Mouse (Mus musculus): ENCODE data around the gene Pfdn5. TPM values are rescaled to one million over a fixed set of nuclear protein-coding genes. Genes with fewer than 3 reads are reported as not detected.
"Not testable (repeated sequence)": the region's sequence is repeated elsewhere in the genome, so short reads cannot be mapped to it uniquely, and the experiment has no call there.

The Pfdn5 gene
- polyA plus RNA-seq, 1 experiment from 2014 or later: 368 TPM

DNA sequence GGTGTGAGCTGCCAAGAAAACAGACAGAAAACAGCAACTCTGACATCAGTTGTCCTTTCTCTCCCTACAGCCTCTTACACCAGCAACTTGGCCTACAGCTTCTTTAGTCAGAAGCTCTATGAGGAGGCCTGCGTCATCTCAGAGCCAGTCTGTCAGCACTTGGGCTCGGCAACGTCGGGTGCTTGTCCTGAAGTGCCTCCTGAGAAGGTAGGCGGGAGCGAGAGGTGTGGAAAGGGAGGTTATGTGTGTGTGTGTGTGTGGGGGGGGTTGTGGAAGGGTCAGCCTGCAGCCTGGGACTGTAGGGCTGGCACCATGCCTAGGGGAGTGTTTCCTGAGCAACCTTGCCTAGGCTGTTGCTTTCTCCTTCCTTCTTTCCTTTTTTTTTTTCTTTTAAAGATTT lies 23.4 kb upstream of the Pfdn5 start:
- no peak overlapping the region for H3K4me2 ChIP-seq
- peaks cover 83% of the 10 kb centered on the region for H3K36me3 ChIP-seq
- peak; percentile 52; the same call in 1 of the 2 replicates for ATAC-seq (ENCODE audit: borderline replicate concordance, extremely low read depth, low FRiP score, low TSS enrichment)
- H3K9me3 ChIP-seq: no peaks in the 10 kb centered on the region
- no peak overlapping the region for H3K27ac ChIP-seq
- H3K4me1 ChIP-seq: 0 out of 2 replicates have a peak, but pooled peaks cover 2% of the 10 kb centered on the region
- H3K4me3 ChIP-seq: no peak overlapping the region
- no peak overlapping the region for H3K9ac ChIP-seq
- WGBS: 51% methylated on average over 6 of the region's 6 CpGs
- H3K27me3 ChIP-seq: no peaks in the 10 kb centered on the region

DNA sequence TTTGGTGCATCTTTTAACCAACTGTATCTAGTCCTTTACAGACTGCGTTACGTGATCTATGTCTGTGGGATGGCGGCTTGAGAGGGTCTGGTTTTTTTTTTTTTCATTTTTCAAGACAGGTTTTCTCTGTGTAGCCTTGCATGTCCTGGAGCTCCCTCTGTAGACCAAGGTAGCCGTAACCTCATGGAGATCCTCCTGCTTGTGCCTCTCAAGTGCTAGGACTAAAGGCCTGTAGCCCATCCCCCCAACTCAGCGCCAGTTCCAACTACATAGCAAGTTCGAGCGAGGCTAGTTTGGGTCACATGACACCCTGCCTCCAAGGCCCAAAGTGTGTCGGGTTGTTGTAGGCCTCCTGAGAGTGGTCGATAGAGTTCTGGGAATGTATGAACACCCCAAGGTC lies 17.2 kb upstream of the Pfdn5 start:
- no peaks in the 10 kb centered on the region for H3K9me3 ChIP-seq
- no peak overlapping the region for H3K4me2 ChIP-seq
- H3K9ac ChIP-seq: no peak overlapping the region
- H3K4me3 ChIP-seq: no peak overlapping the region
- peaks cover 87% of the 10 kb centered on the region for H3K36me3 ChIP-seq
- H3K27me3 ChIP-seq: no peaks in the 10 kb centered on the region
- ATAC-seq (ENCODE audit: borderline replicate concordance, extremely low read depth, low FRiP score, low TSS enrichment): no peak
- H3K4me1 ChIP-seq: peaks cover 7% of the 10 kb centered on the region
- 77% methylated on average over 9 of the region's 9 CpGs for WGBS
- 0 out of 2 replicates have a peak overlapping the region, but pooled peaks have one; percentile 12 for H3K27ac ChIP-seq

DNA sequence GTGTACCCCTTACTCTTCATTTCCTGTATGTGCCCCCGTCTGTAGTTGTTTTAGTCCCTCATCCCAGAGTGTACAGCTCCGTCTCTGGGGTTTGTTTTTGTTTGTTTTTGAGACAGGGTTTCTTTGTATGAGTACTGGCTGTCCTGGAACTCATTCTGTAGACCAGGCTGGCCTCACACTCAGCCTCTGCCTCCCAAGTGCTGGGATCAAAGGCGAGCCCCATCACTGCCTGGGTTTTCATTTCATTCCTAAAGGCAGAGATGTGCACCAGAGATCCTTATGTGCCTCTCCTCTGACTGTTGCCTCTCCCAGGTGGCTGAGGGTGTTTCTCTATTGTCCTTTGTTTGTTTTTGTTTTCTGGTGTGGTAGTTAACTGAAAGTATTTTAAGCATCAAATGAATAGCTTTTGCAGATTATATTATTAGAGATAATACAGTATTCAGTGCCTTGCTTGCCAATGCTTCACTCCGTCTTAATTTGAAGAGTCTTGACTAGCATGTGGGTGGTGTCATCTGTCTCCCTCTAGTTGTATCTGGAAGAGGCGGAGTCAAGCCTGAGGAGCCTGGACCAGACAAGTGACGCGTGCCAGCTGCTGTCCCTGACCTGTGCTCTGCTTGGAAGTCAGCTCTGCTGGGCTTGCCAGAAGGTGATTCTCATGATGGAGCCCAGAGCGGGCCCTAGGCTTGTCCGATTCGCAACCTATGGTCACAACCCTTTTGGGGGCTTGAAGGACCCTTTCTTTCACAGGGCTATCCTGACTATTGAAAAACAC lies 15.7 kb upstream of the Pfdn5 start:
- Histone ChIP-seq H3K27ac (peak overlapping the region; percentile 69), H3K9ac (no peak overlapping the region), H3K9me3 (no peaks in the 10 kb centered on the region), H3K36me3 (peaks cover 87% of the 10 kb centered on the region), H3K4me1 (peaks cover 7% of the 10 kb centered on the region), H3K4me2 (no peak overlapping the region), H3K4me3 (no peak overlapping the region), H3K27me3 (no peaks in the 10 kb centered on the region)
- ATAC-seq (ENCODE audit: borderline replicate concordance, extremely low read depth, low FRiP score, low TSS enrichment): peak; percentile 93
- WGBS: 43% methylated on average over 10 of the region's 10 CpGs

DNA sequence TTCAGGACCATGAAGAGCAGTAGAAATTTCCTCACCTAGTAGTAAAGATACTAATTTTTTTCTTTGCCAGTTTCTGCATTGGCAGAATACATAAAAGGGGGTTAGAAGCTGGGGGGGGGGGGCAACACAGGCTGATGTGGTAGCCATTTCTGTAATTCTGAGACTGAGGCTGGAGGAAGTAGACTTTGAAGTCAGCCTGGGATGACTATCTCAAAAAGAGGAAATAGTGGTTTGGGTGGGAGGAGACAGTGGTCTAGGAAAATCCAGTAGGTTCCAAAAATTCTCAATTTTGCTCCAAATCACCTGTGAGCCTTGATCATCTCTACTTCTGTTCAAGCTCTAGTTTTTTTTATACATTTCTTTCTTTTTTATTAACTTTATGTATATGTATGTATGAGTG lies 14.4 kb upstream of the Pfdn5 start:
- no peak overlapping the region for H3K9ac ChIP-seq
- no peaks in the 10 kb centered on the region for H3K27me3 ChIP-seq
- H3K4me3 ChIP-seq: no peak overlapping the region
- H3K27ac ChIP-seq: 0 out of 2 replicates have a peak overlapping the region, but pooled peaks have one; percentile 17
- no peak for ATAC-seq (ENCODE audit: borderline replicate concordance, extremely low read depth, low FRiP score, low TSS enrichment)
- H3K4me2 ChIP-seq: no peak overlapping the region
- no peaks in the 10 kb centered on the region for H3K9me3 ChIP-seq
- peaks cover 7% of the 10 kb centered on the region for H3K4me1 ChIP-seq
- H3K36me3 ChIP-seq: peaks cover 87% of the 10 kb centered on the region

DNA sequence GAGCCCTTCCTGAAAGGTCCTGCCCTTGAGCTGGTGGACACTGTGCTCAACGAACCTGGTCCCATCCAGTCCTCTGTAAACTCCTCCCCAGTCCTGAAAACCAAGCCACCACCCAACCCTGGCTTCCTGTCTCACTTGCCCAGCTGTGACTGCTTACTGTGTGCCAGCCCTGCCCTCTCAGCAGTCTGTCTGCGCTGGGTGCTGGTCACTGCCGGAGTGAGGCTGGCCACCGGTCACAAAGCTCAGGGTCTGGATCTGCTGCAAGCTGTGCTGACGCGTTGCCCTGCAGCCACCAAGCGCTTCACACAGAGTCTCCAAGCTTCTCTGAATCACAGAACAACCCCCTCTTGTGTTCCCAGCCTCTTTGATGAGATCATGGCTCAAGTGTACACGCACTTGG lies 10.6 kb upstream of the Pfdn5 start:
- peaks cover 89% of the 10 kb centered on the region for H3K36me3 ChIP-seq
- no peak overlapping the region for H3K27ac ChIP-seq
- no peak overlapping the region for H3K9ac ChIP-seq
- no peak overlapping the region for H3K4me2 ChIP-seq
- no peaks in the 10 kb centered on the region for H3K27me3 ChIP-seq
- no peaks in the 10 kb centered on the region for H3K4me1 ChIP-seq
- ATAC-seq (ENCODE audit: borderline replicate concordance, extremely low read depth, low FRiP score, low TSS enrichment): no peak
- no peaks in the 10 kb centered on the region for H3K9me3 ChIP-seq
- WGBS: 84% methylated on average over 8 of the region's 8 CpGs
- H3K4me3 ChIP-seq: no peak overlapping the region

DNA sequence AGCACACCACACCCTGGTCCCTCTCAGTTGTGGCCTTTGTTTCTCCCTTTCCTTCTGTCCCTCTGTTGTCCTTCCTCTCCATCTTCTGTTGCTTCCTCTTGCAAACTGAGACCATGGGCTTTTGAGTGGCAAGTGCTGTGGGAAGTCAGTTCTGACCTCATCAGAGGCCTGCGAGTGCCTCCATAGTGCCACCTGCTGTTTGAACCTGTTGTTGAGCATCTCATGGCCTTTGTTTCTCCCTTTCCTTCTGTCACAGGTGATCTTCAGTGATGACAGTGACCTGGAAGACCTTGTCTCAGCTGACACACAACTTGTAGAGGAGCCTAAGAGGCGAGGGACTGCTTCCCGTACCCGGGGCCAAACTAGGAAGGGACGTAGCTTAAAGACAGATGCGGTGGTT lies 9.7 kb upstream of the Pfdn5 start:
- H3K27me3 ChIP-seq: no peaks in the 10 kb centered on the region
- no peak overlapping the region for H3K9ac ChIP-seq
- no peak overlapping the region for H3K4me3 ChIP-seq
- no peak overlapping the region for H3K27ac ChIP-seq
- H3K36me3 ChIP-seq: peaks cover 91% of the 10 kb centered on the region
- no peak for ATAC-seq (ENCODE audit: borderline replicate concordance, extremely low read depth, low FRiP score, low TSS enrichment)
- no peak overlapping the region for H3K4me2 ChIP-seq
- WGBS: 84% methylated on average over 6 of the region's 6 CpGs
- H3K9me3 ChIP-seq: no peaks in the 10 kb centered on the region
- H3K4me1 ChIP-seq: no peaks in the 10 kb centered on the region

DNA sequence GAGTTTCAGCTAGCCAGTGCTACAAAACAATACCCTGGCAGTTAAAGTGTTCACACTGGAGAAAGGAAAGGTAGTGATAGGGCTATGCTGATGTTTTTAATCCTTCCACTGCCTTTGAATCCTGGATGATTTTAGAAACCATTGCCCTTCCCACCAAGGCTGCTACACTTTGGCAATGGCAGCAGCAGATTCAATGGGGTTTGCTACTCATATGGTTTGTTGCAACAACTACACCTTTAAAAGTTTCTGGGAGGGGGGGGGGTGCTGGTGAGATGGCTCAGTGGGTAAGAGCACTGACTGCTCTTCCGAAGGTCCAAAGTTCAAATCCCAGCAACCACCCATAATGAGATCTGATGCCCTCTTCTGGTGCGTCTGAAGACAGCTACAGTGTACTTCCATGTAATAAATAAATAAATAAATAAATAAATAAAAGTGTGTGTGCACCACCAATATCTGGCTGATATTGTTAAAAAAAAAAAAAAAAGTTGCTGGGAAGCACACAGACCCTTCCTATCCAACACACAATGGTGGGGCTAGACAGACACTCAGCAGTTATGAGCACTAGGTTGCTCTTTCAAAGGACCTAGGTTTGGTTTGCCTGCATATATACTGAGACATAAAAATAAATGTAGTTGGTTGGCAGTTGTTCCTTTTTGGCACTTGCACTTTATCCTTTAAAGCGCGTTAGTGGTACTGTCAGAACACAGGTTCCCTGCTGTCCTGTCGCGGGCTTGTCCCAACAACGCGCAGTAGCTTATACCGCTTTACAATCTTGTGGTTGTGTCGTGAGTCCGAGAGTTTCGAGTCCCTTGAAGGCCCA lies 1.1 kb upstream of the Pfdn5 start:
- peaks cover 10% of the 10 kb centered on the region for H3K4me1 ChIP-seq
- WGBS: 70% methylated on average over 12 of the region's 12 CpGs
- no peak overlapping the region for H3K9ac ChIP-seq
- no peak for ATAC-seq (ENCODE audit: borderline replicate concordance, extremely low read depth, low FRiP score, low TSS enrichment)
- no peaks in the 10 kb centered on the region for H3K27me3 ChIP-seq
- no peak overlapping the region for H3K27ac ChIP-seq
- H3K4me3 ChIP-seq: peak overlapping the region; percentile 90; the same call in 1 of the 2 replicates
- no peaks in the 10 kb centered on the region for H3K9me3 ChIP-seq
- peaks cover 57% of the 10 kb centered on the region for H3K36me3 ChIP-seq
- peak overlapping the region; percentile 75 for H3K4me2 ChIP-seq

DNA sequence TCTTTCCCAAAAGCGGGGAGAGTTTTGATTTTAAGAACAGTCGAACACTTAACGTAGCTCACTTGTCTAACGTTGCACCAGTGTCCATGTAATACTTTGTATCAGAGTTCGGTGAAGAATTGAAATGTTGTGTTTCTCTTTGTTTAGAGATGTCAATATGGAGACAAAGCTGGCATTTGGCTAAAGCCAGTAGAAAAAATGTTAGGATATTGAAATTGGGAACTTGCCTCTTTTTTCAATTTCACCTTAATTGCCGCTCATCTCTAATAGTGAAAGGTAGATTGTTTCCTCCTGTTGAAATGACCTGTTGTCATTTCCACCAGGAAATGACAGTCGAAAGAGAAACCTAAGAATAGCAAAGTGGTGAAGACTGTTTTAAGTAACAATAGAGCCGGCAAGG lies 976 bp downstream of the Pfdn5 start:
- ATAC-seq (ENCODE audit: borderline replicate concordance, extremely low read depth, low FRiP score, low TSS enrichment): no peak
- peaks cover 20% of the 10 kb centered on the region for H3K4me1 ChIP-seq
- peak overlapping the region; percentile 90 for H3K4me3 ChIP-seq
- H3K27ac ChIP-seq: no peak overlapping the region
- no peaks in the 10 kb centered on the region for H3K27me3 ChIP-seq
- H3K9ac ChIP-seq: peak overlapping the region; percentile 85
- WGBS: 51% methylated on average over 8 of the region's 8 CpGs
- no peaks in the 10 kb centered on the region for H3K9me3 ChIP-seq
- peak overlapping the region; percentile 75 for H3K4me2 ChIP-seq
- peaks cover 45% of the 10 kb centered on the region for H3K36me3 ChIP-seq

DNA sequence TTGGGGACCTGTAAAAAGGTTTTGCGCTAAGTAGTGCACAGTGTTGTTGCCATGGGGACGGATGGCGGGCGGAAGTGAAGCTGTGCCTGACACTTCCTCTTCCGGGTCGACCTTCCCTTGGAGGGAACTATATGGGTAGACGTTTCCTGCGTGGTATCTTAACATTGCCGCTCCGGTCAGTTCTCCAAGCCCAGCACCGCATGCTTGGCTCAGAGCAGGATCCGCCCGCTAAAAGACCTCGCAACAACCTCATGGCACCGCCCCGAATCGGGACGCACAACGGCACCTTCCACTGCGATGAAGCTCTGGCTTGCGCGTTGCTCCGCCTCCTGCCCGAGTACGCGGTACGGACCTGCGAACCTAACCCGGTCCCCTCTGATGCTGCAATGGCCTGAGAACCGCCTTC lies 5.7 kb downstream of the Pfdn5 start, which contains the start of gene Myg1:
Gene Myg1, plus strand, starts transcription at position 100 of the 406 bp plus-strand sequence.
- WGBS: under 1% methylated on average over 30 of the region's 30 CpGs
- peaks cover 55% of the 10 kb centered on the region for H3K36me3 ChIP-seq

DNA sequence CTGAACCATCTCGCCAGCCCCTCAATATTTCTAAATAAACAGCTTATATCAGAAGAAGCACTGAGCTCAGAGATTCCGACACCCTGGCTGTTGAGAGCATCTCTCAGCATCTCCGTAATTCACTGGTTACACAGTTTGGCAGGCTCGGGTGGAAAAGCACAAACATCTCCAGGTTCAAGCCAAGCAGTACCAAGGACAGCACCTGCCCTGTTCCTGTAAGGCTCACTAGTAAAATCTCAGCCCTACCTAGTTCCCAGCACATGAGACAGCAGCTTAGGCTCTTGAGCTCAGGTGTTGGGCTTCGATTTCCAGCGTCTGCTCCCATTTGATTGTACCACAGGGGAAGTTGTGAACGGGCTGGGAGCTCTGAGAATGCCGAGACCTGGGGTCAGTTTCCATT lies 9.3 kb downstream of the Pfdn5 start:
- Histone ChIP-seq H3K27me3 (no peaks in the 10 kb centered on the region), H3K9me3 (no peaks in the 10 kb centered on the region), H3K9ac (no peak overlapping the region), H3K4me1 (peaks cover 21% of the 10 kb centered on the region), H3K36me3 (peaks cover 71% of the 10 kb centered on the region), H3K4me2 (no peak overlapping the region), H3K27ac (no peak overlapping the region), H3K4me3 (no peak overlapping the region)
- no peak for ATAC-seq (ENCODE audit: borderline replicate concordance, extremely low read depth, low FRiP score, low TSS enrichment)
- 81% methylated on average over 8 of the region's 8 CpGs for WGBS

More for the DNA sequence above, 5.7 kb downstream of the Pfdn5 start, which contains the start of gene Myg1:
- Histone ChIP-seq H3K9me3 (no peaks in the 10 kb centered on the region), H3K4me1 (peaks cover 29% of the 10 kb centered on the region), H3K27me3 (no peaks in the 10 kb centered on the region), H3K4me3 (peak within 1 kb of the TSS; percentile 63), H3K9ac (peak within 1 kb of the TSS; percentile 65), H3K27ac (peak within 1 kb of the TSS; percentile 72), H3K4me2 (peak within 1 kb of the TSS; percentile 69)
- ATAC-seq (ENCODE audit: borderline replicate concordance, extremely low read depth, low FRiP score, low TSS enrichment): peak; percentile 92; the same call in 1 of the 2 replicates

DNA sequence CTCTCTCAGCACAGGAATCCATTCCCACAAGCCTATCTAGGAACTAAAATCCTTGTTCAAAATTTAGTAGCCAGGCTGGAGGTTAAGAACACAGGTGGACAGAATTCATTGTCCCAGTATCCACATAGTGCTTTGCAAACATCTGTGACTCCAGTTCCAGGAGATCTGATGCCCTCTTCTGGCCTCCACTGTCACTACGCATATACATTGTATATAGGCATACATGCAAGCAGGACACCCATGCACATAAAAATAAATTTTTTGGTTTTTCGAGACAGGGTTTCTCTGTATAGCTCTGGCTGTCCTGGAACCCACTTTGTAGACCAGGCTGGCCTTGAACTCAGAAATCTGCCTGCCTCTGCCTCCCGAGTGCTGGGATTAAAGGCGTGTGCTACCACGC lies 10.0 kb downstream of the Pfdn5 start:
- not testable (repeated sequence) for H3K4me3 ChIP-seq; H3K4me2 ChIP-seq; ATAC-seq (ENCODE audit: borderline replicate concordance, extremely low read depth, low FRiP score, low TSS enrichment); H3K27ac ChIP-seq; H3K9ac ChIP-seq; H3K9me3 ChIP-seq; H3K27me3 ChIP-seq
- Histone ChIP-seq H3K36me3 (peaks cover 70% of the 10 kb centered on the region), H3K4me1 (peaks cover 18% of the 10 kb centered on the region)
- WGBS: 92% methylated on average over 5 of the region's 5 CpGs

DNA sequence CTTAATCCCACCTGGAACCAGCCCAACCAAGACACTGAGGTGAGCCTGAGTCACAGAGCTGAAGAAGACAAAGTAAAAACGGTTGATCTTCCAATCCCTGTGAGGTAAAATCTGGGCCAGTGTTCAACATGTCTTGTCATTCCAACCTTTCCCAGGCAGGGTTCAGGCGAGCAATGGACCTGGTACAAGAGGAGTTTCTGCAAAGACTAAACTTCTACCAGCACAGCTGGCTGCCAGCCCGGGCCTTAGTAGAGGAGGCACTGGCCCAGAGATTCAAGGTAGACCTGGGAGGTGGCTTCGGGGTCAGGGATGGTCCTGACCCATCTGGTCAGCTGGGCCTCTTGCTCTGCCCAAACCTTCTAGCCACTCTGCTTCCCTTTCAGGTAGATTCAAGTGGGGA lies 11.0 kb downstream of the Pfdn5 start:
- Histone ChIP-seq H3K9me3 (no peaks in the 10 kb centered on the region), H3K4me3 (no peak overlapping the region), H3K27me3 (no peaks in the 10 kb centered on the region), H3K27ac (no peak overlapping the region), H3K36me3 (peaks cover 70% of the 10 kb centered on the region), H3K4me1 (peaks cover 12% of the 10 kb centered on the region), H3K4me2 (no peak overlapping the region), H3K9ac (no peak overlapping the region)
- ATAC-seq (ENCODE audit: borderline replicate concordance, extremely low read depth, low FRiP score, low TSS enrichment): no peak
- WGBS: 84% methylated on average over 4 of the region's 4 CpGs

Data from lung, embryonic 15.5 days (tissue).